ENCODE assay signal across 23 mouse cellular contexts in genomic region chr4:103070631-103071030, GRCm38 (mm10). TPM values are rescaled to one million over a fixed set of nuclear protein-coding genes. Genes with fewer than 3 reads are reported as not detected.
DNase-seq lines count a peak whose midpoint lies in the region; ATAC-seq lines count a peak whose summit lies in the region.
"Had no signal": no experiment of that assay in that cellular context is flagged by ENCODE, and none has a peak within 500 bp of the region (broad histone marks: within the 10 kb centered on the region; RNA-seq: fewer than 3 reads in every experiment).

No protein-coding gene starts in this region.

- peak; percentile 9 for DNase-seq in embryo, embryonic 11 days
- no peak for DNase-seq in embryo, embryonic 9.5 days (ENCODE audit: extremely low spot score)
- peak; percentile 68 for DNase-seq in thymus, postnatal 0 days (ENCODE audit: low spot score)
- no peak for DNase-seq in thymus, postnatal 4 days
- DNase-seq in thymus, postnatal 14 days = peak; percentile 55
- no peak for DNase-seq in cerebellum, postnatal 4 days (ENCODE audit: low spot score in 2 of 2)
- DNase-seq: adrenal gland, postnatal 10 days; B cell, adult 2 months; cerebellum, adult 11 months; cerebellum, adult 8-10 months; cerebellum, postnatal 25 days; forebrain, postnatal 0 days; heart, adult 18-20 months; heart, postnatal 10 days had no signal

- no peak for ATAC-seq in frontal cortex, adult (ENCODE audit: low TSS enrichment)
- ATAC-seq: CD4-positive, CD25-positive, alpha-beta regulatory T cell, adult 4 months; forebrain, embryonic 13.5 days; forebrain, postnatal 0 days; hindbrain, postnatal 0 days had no signal

RNA-seq across cellular contexts. Expression of gene Mier1, which starts 43.6 kb away (rescaled TPM):
- 116 and 169 TPM in 2 replicates for polyA plus RNA-seq in thymus, postnatal 0 days (2015; fragmentation: Nextera tagmentation; extraction: Ambion mirVana)

RNA-seq across cellular contexts. Expression of gene Wdr78, which starts 43.7 kb away (rescaled TPM):
- 8.8 and 10.6 TPM in 2 replicates for polyA plus RNA-seq in thymus, postnatal 0 days (2015; fragmentation: Nextera tagmentation; extraction: Ambion mirVana)

RNA-seq across cellular contexts. Expression of gene Insl5, which starts 44.0 kb away (rescaled TPM):
- polyA plus RNA-seq in thymus, postnatal 0 days (2015; fragmentation: Nextera tagmentation; extraction: Ambion mirVana) = 13.6 and 17.9 TPM in 2 replicates
- polyA plus RNA-seq: CD4-positive, CD25-positive, alpha-beta regulatory T cell, adult 4 months; forebrain, postnatal 0 days; G1E; heart, embryonic 10.5 days; heart, embryonic 14.5 days; hindbrain, embryonic 13.5 days; hindbrain, postnatal 0 days; intestine, embryonic 14.5 days had no signal

Comparison
In these comparisons a context has a peak if more than half of its experiments do, and no peak if none do; other contexts are left out.
1. DNase-seq: peak in embryo, embryonic 11 days (single experiment), thymus, postnatal 0 days (single experiment) and thymus, postnatal 14 days (single experiment); none in embryo, embryonic 9.5 days (single experiment), thymus, postnatal 4 days (single experiment) and cerebellum, postnatal 4 days (0 of 2).